Mouse (Mus musculus) small intestine, adult 2 months (tissue): ENCODE data around the gene Gm10153. TPM values are rescaled to one million over a fixed set of nuclear protein-coding genes. Genes with fewer than 3 reads are reported as not detected.
"Not testable (repeated sequence)": the region's sequence is repeated elsewhere in the genome, so short reads cannot be mapped to it uniquely, and the experiment has no call there.

Experiments
- H3K27ac ChIP-seq: fragments of 200-500 bp; 2 replicates; pipeline ENCODE4 v1.5.1; 2012; ENCODE audit warnings: low read depth, low read length, control low read depth, inconsistent platforms; ENCODE audit not compliant: insufficient read depth
- H3K27me3 ChIP-seq: fragments of 200-500 bp; 2 replicates; pipeline ENCODE4 v1.6.1; 2012; ENCODE audit warnings: mild to moderate bottlenecking, moderate library complexity, low read length, inconsistent platforms; ENCODE audit not compliant: control insufficient read depth, insufficient read depth
- H3K36me3 ChIP-seq: fragments of 200-500 bp; 2 replicates; pipeline ENCODE4 v1.6.1; 2012; ENCODE audit warnings: mild to moderate bottlenecking, low read length, control low read depth, inconsistent platforms; ENCODE audit not compliant: control insufficient read depth, insufficient read depth
- H3K4me1 ChIP-seq: fragments of 200-500 bp; 2 replicates; pipeline ENCODE4 v1.6.1; 2012; ENCODE audit warnings: low read length, inconsistent platforms, mixed read lengths; ENCODE audit not compliant: control insufficient read depth, insufficient read depth, insufficient read length
- H3K4me3 ChIP-seq: fragments of 200-500 bp; 2 replicates; pipeline ENCODE4 v1.5.1; 2012; ENCODE audit warnings: low read depth, mild to moderate bottlenecking, control low read depth, inconsistent platforms, low read length, moderate library complexity
- CTCF ChIP-seq: fragments of 200-500 bp; IDR thresholded peaks from 2 replicates; pipeline ENCODE4 v1.5.1; 2012; ENCODE audit warnings: low read depth, mild to moderate bottlenecking, control low read depth, inconsistent platforms, low read length, moderate library complexity, mixed read lengths; ENCODE audit not compliant: insufficient replicate concordance, insufficient read length; ENCODE audit errors: extremely low read depth
- POLR2A ChIP-seq: fragments of 200-500 bp; IDR thresholded peaks from 2 replicates; pipeline ENCODE4 v1.6.1; 2012; ENCODE audit warnings: low read depth, mild to moderate bottlenecking, control low read depth, inconsistent platforms, low read length, moderate library complexity
- WGBS: fragments of 180-500 bp; shearing (Covaris S2); methylation state at CpG from one replicate; pipeline ENCODE4 v1.1.7; 2018; 5-methylcytosine and 5-hydroxymethylcytosine counted together
- polyA plus RNA-seq: library from polyadenylated mRNA; depleted of rRNA; stranded (reverse); fragments of >200 nt; gene quantifications from 2 replicates; pipeline ENCODE4 v1.2.3, GENCODE M21; 2012

Gene Gm10153
- polyA plus RNA-seq, 1 experiment = not detected

GRCm38 (mm10) chr7:142201064-142201463, 10.9 kb upstream of the Gm10153 start, which contains the start of gene Krtap5-3:
Gene Krtap5-3 (plus strand): TSS chr7:142201364.
- no peak for TF ChIP-seq CTCF
- 19% methylated on average over 1 of the region's 1 CpGs for WGBS
- H3K36me3 ChIP-seq = no peaks in the 10 kb centered on the region
- no peaks in the 10 kb centered on the region for H3K27me3 ChIP-seq
- H3K27ac ChIP-seq = peak within 1 kb of the TSS; percentile 42
- no peak within 1 kb of the TSS for H3K4me3 ChIP-seq
- H3K4me1 ChIP-seq = peaks cover 38% of the 10 kb centered on the region

- TF ChIP-seq POLR2A = no peak
- H3K27ac ChIP-seq = peak overlapping the region; percentile 56
- 70% methylated on average over 2 of the region's 2 CpGs for WGBS
- no peaks in the 10 kb centered on the region for H3K36me3 ChIP-seq
- no peak overlapping the region for H3K4me3 ChIP-seq
- H3K27me3 ChIP-seq = no peaks in the 10 kb centered on the region; the same call in 1 of the 2 replicates
- peaks cover 27% of the 10 kb centered on the region for H3K4me1 ChIP-seq
These were observed 8.6 kb upstream of the Gm10153 start for GRCm38 (mm10) chr7:142198748-142199147.

GRCm38 (mm10) chr7:142188156-142188555, 2.0 kb downstream of the Gm10153 start:
- TF ChIP-seq CTCF (no peak), POLR2A (no peak)
- H3K4me1 ChIP-seq = no peaks in the 10 kb centered on the region
- no peak overlapping the region for H3K4me3 ChIP-seq
- H3K36me3 ChIP-seq = no peaks in the 10 kb centered on the region
- 71% methylated on average over 2 of the region's 2 CpGs for WGBS
- no peak overlapping the region for H3K27ac ChIP-seq
- H3K27me3 ChIP-seq = no peaks in the 10 kb centered on the region; the same call in 1 of the 2 replicates

- Histone ChIP-seq H3K27me3 (no peaks in the 10 kb centered on the region; the same call in 1 of the 2 replicates), H3K27ac (no peak overlapping the region), H3K36me3 (no peaks in the 10 kb centered on the region), H3K4me3 (no peak overlapping the region), H3K4me1 (no peaks in the 10 kb centered on the region)
- 48% methylated on average over 1 of the region's 1 CpGs for WGBS
- TF ChIP-seq POLR2A (no peak), CTCF (no peak)
These were observed 9.2 kb downstream of the Gm10153 start for GRCm38 (mm10) chr7:142181021-142181420.

GRCm38 (mm10) chr7:142178685-142179084, 11.5 kb downstream of the Gm10153 start:
- H3K4me3 ChIP-seq = no peak overlapping the region
- no peak for TF ChIP-seq POLR2A
- TF ChIP-seq CTCF = no peak
- no peaks in the 10 kb centered on the region for H3K36me3 ChIP-seq
- 92% methylated on average over 1 of the region's 1 CpGs for WGBS
- no peak overlapping the region for H3K27ac ChIP-seq
- H3K27me3 ChIP-seq = no peaks in the 10 kb centered on the region
- no peaks in the 10 kb centered on the region for H3K4me1 ChIP-seq

- H3K27ac ChIP-seq, H3K4me1 ChIP-seq, H3K27me3 ChIP-seq, H3K4me3 ChIP-seq, H3K36me3 ChIP-seq: not testable (repeated sequence)
These were observed 14.3 kb downstream of the Gm10153 start, which contains the start of gene Krtap5-2 for GRCm38 (mm10) chr7:142175905-142176304. Gene Krtap5-2 (minus strand): TSS chr7:142176005.

GRCm38 (mm10) chr7:142169836-142170235, 20.4 kb downstream of the Gm10153 start:
- no peak for TF ChIP-seq POLR2A
- no peaks in the 10 kb centered on the region for H3K36me3 ChIP-seq
- WGBS = 49% methylated on average over 3 of the region's 3 CpGs
- H3K27ac ChIP-seq = no peak overlapping the region
- H3K4me1 ChIP-seq = no peaks in the 10 kb centered on the region
- H3K4me3 ChIP-seq = no peak overlapping the region
- no peaks in the 10 kb centered on the region; the same call in 1 of the 2 replicates for H3K27me3 ChIP-seq

GRCm38 (mm10) chr7:142165639-142166038, 24.6 kb downstream of the Gm10153 start, which contains the start of gene Gm4553:
Gene Gm4553 (minus strand): TSS chr7:142165739.
- H3K36me3 ChIP-seq, H3K27ac ChIP-seq, H3K4me3 ChIP-seq, H3K4me1 ChIP-seq, H3K27me3 ChIP-seq: not testable (repeated sequence)
